Mouse (Mus musculus) ovary, adult 18-20 months (tissue): Measurements from ENCODE around the gene Fkbp6.

Source experiments
- DNase-seq: peaks from one replicate; pipeline ENCODE4 v3.0.0; 2022; ENCODE audit warnings: low spot score, mixed read lengths

Fkbp6 gene

GRCm38 (mm10) chr5:135271563-135272165 is 78.2 kb downstream of the Fkbp6 start:
- no peak for DNase-seq

- no peak for DNase-seq
Observed at GRCm38 (mm10) chr5:135270361-135270760, 79.5 kb downstream of the Fkbp6 start.

- DNase-seq, result no peak
Observed at GRCm38 (mm10) chr5:135269451-135269850, 80.4 kb downstream of the Fkbp6 start.

- no peak for DNase-seq
Observed at GRCm38 (mm10) chr5:135264548-135264947, 85.3 kb downstream of the Fkbp6 start.

DNA sequence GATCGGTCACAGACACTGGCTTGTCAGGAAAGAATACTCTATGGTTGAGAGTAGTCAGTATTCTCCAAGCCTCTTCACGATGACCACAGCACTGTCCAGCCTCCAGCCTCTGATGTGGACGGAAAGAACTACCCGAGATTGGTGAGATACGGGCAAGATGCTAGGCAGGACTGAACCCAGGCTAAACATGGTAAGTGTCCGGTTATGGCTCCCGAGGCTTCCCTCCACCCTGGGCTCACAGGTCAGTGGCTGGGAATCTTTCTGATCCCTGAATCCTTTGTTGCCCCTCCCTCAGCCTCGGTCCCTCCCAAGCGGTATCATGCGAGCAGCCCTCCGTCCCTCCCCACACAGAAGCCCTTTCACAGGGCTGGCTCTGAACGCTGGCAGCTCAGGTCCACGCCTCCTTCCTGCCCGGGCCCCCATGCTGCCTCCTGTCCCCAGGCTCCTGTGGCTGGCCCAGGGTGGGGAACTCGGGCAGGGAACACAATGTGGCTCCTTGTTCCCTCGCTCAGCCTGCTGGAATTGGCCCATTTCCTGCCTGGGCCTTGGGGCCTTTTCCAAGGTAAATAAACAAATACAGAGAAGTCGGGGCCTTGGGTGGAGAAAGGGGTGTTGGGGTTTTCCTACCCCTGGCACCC is 85.9 kb downstream of the Fkbp6 start:
- peak; percentile 29 for DNase-seq

DNA sequence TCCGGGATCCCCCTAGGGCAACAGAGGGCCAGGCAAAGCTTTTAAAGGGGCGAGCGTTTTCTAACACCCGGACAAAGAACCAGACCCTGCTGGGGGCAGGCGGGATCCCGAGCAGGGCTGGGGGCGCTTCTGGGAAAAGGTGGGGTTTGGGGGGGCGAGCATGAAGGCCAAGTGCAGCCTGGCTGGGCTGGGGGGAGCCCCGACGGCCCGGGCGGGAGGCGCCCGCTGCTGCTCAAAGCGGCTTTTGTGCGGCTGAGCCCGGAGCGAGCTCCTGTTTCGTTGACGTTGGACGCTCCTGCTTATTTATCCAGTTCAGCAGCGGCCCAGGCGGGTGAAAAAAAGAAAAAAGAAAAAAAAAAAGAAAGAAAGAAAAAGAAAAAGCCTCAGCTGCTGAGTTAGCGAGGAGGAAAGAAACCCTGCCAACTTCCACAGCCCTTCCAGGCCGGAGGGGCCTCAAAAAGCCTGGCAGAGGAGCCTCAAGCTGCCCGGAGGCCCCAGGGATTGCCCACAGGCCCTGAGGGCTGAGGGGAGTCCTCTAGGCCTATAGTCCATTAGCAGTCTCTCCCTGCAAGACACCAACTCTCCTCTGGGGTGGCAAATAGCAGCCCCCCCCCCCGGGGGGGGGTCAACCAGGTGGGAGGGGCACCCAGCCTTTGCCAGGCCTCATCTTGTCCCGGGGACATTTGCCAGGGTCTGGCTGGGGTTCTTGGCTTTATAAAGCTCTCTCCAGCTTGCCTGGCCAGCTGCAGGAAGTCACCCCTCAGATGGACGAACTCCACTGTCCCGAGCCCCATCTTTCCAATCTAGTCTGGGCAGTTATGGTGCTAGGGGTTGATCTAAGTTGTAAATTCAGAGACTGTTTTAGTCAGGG is 91.3 kb downstream of the Fkbp6 start:
- DNase-seq, result no peak

DNA sequence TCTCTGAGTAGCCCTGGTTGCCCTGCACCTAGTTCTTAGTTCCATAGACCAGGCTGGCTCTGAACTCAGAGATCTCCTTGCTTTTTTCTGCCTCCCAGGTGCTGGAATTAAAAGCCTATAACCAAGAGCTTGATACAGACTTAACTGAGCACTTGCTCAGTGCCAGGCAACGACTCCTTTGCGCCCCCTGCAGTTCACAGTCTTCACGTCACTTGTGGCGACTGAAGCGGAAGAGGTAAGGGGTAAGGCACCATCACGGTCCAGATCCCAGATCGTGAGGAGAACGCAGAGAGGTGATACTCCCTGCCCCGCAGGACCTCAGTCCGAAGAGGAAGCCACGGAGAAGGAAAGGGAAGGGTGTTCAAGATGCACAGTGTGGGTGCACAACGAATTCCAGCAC is 92.3 kb downstream of the Fkbp6 start:
- no peak for DNase-seq

GRCm38 (mm10) chr5:135256166-135256565 is 93.7 kb downstream of the Fkbp6 start:
- DNase-seq, result no peak

DNA sequence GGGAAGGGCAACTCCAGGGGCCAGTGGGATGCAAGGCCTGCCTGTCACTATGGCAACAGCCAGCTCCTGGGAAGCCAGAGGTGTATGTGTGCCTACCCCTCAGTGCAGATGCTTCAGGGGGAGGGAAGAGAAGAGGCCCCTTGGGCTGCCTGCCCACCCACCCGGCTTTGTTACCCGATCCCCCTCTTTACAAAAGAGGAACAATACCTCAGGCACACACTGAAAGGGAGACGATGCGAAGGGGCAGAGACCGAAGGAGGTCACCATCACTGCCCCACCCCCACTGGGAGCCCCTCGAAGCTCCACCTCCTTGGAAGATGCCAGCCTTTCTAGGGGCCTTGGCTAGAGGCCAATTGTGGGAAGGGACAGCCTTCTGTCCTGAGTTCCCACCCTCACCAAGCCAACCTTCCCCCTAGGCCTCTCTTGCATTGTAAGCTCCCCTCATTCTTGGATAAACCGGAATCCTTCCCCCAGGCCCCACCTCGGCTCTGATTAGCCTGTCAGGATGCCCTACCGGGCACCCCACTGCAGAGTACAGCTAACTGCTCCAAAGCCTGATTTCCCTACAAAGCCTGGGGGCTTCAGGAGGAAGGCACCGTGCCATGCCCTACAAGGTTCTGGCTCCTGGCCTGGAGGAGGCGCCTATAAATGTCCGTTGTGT is 96.0 kb downstream of the Fkbp6 start:
- no peak for DNase-seq

GRCm38 (mm10) chr5:135251079-135251454 is 98.8 kb downstream of the Fkbp6 start, which contains the start of gene Fzd9:
Fzd9 (minus strand) TSS chr5:135251230.
- DNase-seq, result peak; percentile 63

- no peak for DNase-seq
Observed at GRCm38 (mm10) chr5:135250186-135251078, 99.4 kb downstream of the Fkbp6 start.

- no peak for DNase-seq
Observed at GRCm38 (mm10) chr5:135248956-135249676, 100.7 kb downstream of the Fkbp6 start.

GRCm38 (mm10) chr5:135247337-135247736 is 102.5 kb downstream of the Fkbp6 start:
- no peak for DNase-seq

DNA sequence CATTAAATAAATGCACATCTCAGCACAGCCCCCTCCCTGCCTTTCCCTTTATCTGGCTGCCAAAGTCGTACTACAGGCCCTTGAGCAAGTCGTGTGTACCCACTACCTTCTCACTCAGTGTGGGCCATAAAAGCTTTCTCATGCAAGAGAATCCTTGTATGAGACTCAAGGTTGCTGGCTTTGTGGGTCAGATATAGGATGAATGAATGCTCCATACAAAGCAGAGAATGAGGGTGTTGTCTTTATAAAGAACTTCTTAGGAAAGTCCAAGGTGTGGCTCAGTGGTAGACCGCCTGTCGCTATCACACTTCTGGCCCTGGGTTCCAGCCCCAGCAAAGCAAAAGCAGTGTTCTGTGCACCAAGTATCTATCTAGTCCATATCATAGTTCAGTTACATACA is 103.3 kb downstream of the Fkbp6 start:
- DNase-seq, result no peak

DNA sequence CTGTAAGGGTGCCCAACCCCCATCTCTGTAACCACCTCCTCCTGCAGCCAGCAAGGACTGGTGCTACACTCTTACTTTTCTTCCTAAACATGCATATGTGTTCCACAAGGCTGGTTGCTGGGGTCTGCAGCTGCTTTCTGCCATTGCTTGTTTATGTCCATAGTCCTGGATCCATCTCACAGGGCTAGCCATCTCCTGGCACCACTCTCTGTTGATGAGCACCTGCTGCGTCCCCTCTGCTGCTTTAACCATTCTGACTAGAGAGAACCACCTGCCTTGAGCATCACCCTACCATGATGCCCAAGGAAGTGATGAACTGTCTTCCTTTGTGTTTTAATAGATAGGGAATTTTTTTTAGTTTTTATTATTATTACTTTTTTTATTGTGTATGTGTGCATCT is 106.7 kb downstream of the Fkbp6 start:
- DNase-seq, result no peak

GRCm38 (mm10) chr5:135242608-135243007 is 107.2 kb downstream of the Fkbp6 start:
- no peak for DNase-seq

GRCm38 (mm10) chr5:135242136-135242535 is 107.7 kb downstream of the Fkbp6 start:
- DNase-seq, result no peak
